Mouse (Mus musculus) lung, postnatal 0 days (tissue): ENCODE measurements around the gene Parl. TPM values are rescaled to one million over a fixed set of nuclear protein-coding genes. Genes with fewer than 3 reads are reported as not detected.

Experiments
- ATAC-seq: fragments of 200-750 bp; cut with Nextera tagmentation; 2 replicates; pipeline ENCODE4 v1.8.0; 2017; ENCODE audit warnings: moderate library complexity
- DNase-seq: peaks from one replicate; pipeline ENCODE4 v3.0.0-alpha.2; 2016; ENCODE audit warnings: low spot score
- H3K27ac ChIP-seq: fragments of 300-500 bp; sonication (generic); 2 replicates; pipeline ENCODE4 v1.5.1; 2014; ENCODE audit warnings: antibody characterized with exemption, mild to moderate bottlenecking, low read length, mixed read lengths
- H3K27me3 ChIP-seq: fragments of 300-500 bp; sonication (generic); replicated peaks from 2 replicates; pipeline ENCODE4 v1.6.1; 2014; ENCODE audit warnings: low read length, mixed read lengths; ENCODE audit not compliant: insufficient read depth
- H3K36me3 ChIP-seq: fragments of 300-500 bp; sonication (generic); 2 replicates; pipeline ENCODE4 v1.6.1; 2014; ENCODE audit warnings: low read length, mixed read lengths; ENCODE audit not compliant: insufficient read depth
- H3K4me1 ChIP-seq: fragments of 300-500 bp; sonication (generic); 2 replicates; pipeline ENCODE4 v1.6.1; 2014; ENCODE audit warnings: antibody characterized with exemption, low read depth, low read length, mixed read lengths; ENCODE audit not compliant: insufficient read depth
- H3K4me2 ChIP-seq: fragments of 300-500 bp; sonication (generic); replicated peaks from 2 replicates; pipeline ENCODE4 v1.6.1; 2014; ENCODE audit warnings: low read depth, mild to moderate bottlenecking, low read length, moderate library complexity, mixed read lengths
- H3K4me3 ChIP-seq: fragments of 300-500 bp; sonication (generic); 2 replicates; pipeline ENCODE4 v1.5.1; 2014; ENCODE audit warnings: low read depth, low read length
- H3K9ac ChIP-seq: fragments of 300-500 bp; sonication (generic); replicated peaks from 2 replicates; pipeline ENCODE4 v1.6.1; 2014; ENCODE audit warnings: low read depth, mild to moderate bottlenecking
- H3K9me3 ChIP-seq: fragments of 300-500 bp; sonication (generic); 2 replicates; pipeline ENCODE4 v1.6.1; 2016; ENCODE audit warnings: low read length, mixed read lengths
- CTCF ChIP-seq: IDR thresholded peaks from 2 replicates; pipeline ENCODE4 v1.5.1; 2016; ENCODE audit warnings: antibody characterized with exemption, mild to moderate bottlenecking
- EP300 ChIP-seq: IDR thresholded peaks from 2 replicates; pipeline ENCODE4 v1.6.1; 2016; ENCODE audit warnings: antibody characterized with exemption, mild to moderate bottlenecking, control low read depth
- WGBS: fragments of 180-500 bp; shearing (Covaris S2); extraction: QIAGEN DNeasy Blood & Tissue Kit; methylation state at CpG from one replicate; pipeline ENCODE4 v1.1.7; 2014; 5-methylcytosine and 5-hydroxymethylcytosine counted together
- polyA plus RNA-seq: library from polyadenylated mRNA; unstranded; fragments of >200 nt; fragmentation: Nextera tagmentation; extraction: Ambion mirVana; gene quantifications from 2 replicates; pipeline ENCODE4 v1.2.1, GENCODE M21; 2015

Parl gene
- polyA plus RNA-seq, 1 experiment from 2014 or later: 73.3 TPM

GRCm38 (mm10) chr16:20323907-20324306 is 21.7 kb upstream of the Parl start:
- Histone ChIP-seq H3K27ac (0 out of 2 replicates have a peak overlapping the region, but pooled peaks have one; percentile 54), H3K4me2 (no peak overlapping the region), H3K36me3 (no peaks in the 10 kb centered on the region), H3K4me1 (no peaks in the 10 kb centered on the region), H3K9me3 (no peaks in the 10 kb centered on the region), H3K9ac (no peak overlapping the region), H3K27me3 (no peaks in the 10 kb centered on the region), H3K4me3 (no peak overlapping the region)
- ATAC-seq: peak; percentile 83
- peak; percentile 67 for DNase-seq
- WGBS: 56% methylated on average over 5 of the region's 5 CpGs
- TF ChIP-seq EP300 (peak; percentile 48), CTCF (no peak)

GRCm38 (mm10) chr16:20322274-20322673 is 20.1 kb upstream of the Parl start:
- no peak overlapping the region for H3K9ac ChIP-seq
- H3K4me1 ChIP-seq: no peaks in the 10 kb centered on the region
- 80% methylated on average over 4 of the region's 4 CpGs for WGBS
- no peak overlapping the region for H3K27ac ChIP-seq
- H3K36me3 ChIP-seq: no peaks in the 10 kb centered on the region
- H3K4me3 ChIP-seq: no peak overlapping the region
- H3K9me3 ChIP-seq: no peaks in the 10 kb centered on the region
- no peak for ATAC-seq
- no peaks in the 10 kb centered on the region for H3K27me3 ChIP-seq
- no peak for DNase-seq
- TF ChIP-seq EP300 (no peak), CTCF (peak; percentile 37)
- H3K4me2 ChIP-seq: no peak overlapping the region

DNA sequence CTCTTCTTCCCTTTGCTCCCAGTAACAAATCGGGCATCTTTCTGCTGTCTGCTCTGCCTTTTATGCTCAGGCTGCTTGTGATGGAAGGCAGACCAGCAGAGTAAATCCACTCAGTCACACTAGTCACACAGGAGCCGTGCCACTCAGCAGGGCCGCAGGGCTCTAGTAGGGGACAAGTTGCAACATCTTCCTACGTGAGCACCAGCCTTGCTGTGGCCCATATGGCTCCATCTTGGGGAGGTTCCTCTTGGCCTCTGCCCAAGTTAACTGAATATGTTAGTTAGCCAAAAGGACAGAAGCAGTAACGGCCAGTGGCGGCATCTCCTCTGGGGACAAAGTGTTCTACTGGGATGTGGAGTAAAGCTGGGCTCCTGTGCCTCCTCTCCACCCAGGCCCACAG is 14.6 kb upstream of the Parl start:
- H3K4me2 ChIP-seq: no peak overlapping the region
- TF ChIP-seq EP300 (no peak), CTCF (no peak)
- H3K27ac ChIP-seq: no peak overlapping the region
- no peaks in the 10 kb centered on the region for H3K4me1 ChIP-seq
- WGBS: 70% methylated on average over 6 of the region's 6 CpGs
- peak; percentile 24 for DNase-seq
- no peak overlapping the region for H3K9ac ChIP-seq
- no peaks in the 10 kb centered on the region for H3K27me3 ChIP-seq
- ATAC-seq: 0 out of 2 replicates have a peak, but pooled peaks have one; percentile 50
- H3K36me3 ChIP-seq: no peaks in the 10 kb centered on the region
- H3K4me3 ChIP-seq: no peak overlapping the region
- H3K9me3 ChIP-seq: no peaks in the 10 kb centered on the region

DNA sequence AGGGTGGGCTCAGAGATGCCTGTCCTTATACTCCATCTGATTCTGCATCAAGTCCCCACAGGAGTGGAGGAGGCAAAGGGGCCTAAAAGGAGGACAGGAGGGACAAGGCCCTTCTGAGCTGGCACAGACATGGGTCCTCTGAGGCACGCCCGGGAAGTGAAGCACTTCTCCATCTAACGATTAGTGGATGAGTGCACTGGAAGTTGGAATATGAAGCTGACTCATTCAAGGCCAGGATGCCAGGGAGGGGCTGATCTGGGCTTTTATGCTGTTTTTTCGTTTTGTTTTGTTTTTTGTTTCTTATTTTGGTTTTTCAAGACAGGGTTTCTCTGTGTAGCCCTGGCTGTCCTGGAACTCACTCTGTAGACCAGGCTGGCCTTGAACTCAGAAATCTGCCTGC is 13.1 kb upstream of the Parl start:
- ATAC-seq (no peak), DNase-seq (no peak)
- Histone ChIP-seq H3K4me1 (no peaks in the 10 kb centered on the region), H3K4me3 (no peak overlapping the region), H3K9ac (no peak overlapping the region), H3K36me3 (no peaks in the 10 kb centered on the region), H3K27me3 (no peaks in the 10 kb centered on the region), H3K27ac (no peak overlapping the region), H3K9me3 (no peaks in the 10 kb centered on the region), H3K4me2 (no peak overlapping the region)
- 54% methylated on average over 4 of the region's 4 CpGs for WGBS
- TF ChIP-seq CTCF: no peak

GRCm38 (mm10) chr16:20312272-20312671 is 10.1 kb upstream of the Parl start:
- 64% methylated on average over 14 of the region's 14 CpGs for WGBS
- Histone ChIP-seq H3K4me1 (no peaks in the 10 kb centered on the region), H3K27me3 (no peaks in the 10 kb centered on the region), H3K9me3 (no peaks in the 10 kb centered on the region), H3K27ac (no peak overlapping the region), H3K36me3 (no peaks in the 10 kb centered on the region), H3K4me3 (no peak overlapping the region), H3K9ac (no peak overlapping the region), H3K4me2 (no peak overlapping the region)
- no peak for TF ChIP-seq CTCF
- TF ChIP-seq EP300: no peak
- no peak for DNase-seq
- ATAC-seq: no peak

DNA sequence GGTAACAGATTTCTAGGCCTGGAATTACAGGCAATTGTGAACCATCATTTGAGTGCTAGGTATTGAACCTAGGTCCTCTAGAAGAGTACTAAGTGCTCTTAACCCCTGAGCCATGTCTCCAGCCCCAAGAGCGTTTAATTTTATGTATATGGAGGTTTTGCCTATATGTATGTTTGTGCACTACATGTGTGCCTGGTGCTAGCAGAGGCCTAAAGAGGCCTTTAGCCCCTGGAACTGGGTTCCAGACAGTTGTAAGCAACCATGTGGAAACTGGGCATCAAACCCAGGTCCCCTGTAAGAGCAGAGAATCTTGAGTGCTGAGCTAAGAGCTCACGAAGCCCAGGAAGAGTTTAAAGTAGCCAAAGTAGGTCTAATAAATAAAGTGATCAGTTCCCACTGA is 2.1 kb downstream of the Parl start:
- Histone ChIP-seq H3K4me1 (peaks cover 6% of the 10 kb centered on the region; the same call in 1 of the 2 replicates), H3K9ac (no peak overlapping the region), H3K4me3 (no peak overlapping the region), H3K9me3 (no peaks in the 10 kb centered on the region), H3K27me3 (no peaks in the 10 kb centered on the region), H3K4me2 (no peak overlapping the region), H3K36me3 (no peaks in the 10 kb centered on the region), H3K27ac (no peak overlapping the region)
- DNase-seq (no peak), ATAC-seq (no peak)
- TF ChIP-seq EP300 (no peak), CTCF (no peak)
- WGBS: 89% methylated on average over 2 of the region's 2 CpGs

- Histone ChIP-seq H3K4me2 (no peak overlapping the region), H3K36me3 (peaks cover 34% of the 10 kb centered on the region), H3K27me3 (no peaks in the 10 kb centered on the region), H3K4me1 (no peaks in the 10 kb centered on the region), H3K9me3 (no peaks in the 10 kb centered on the region), H3K9ac (no peak overlapping the region), H3K27ac (no peak overlapping the region), H3K4me3 (no peak overlapping the region)
- DNase-seq: no peak
- ATAC-seq: no peak
- TF ChIP-seq CTCF (no peak), EP300 (no peak)
- 64% methylated on average over 4 of the region's 4 CpGs for WGBS
Measured at GRCm38 (mm10) chr16:20280238-20280637, 21.9 kb downstream of the Parl start.
